Mouse (Mus musculus): ENCODE measurements around the gene Medag. TPM values are rescaled to one million over a fixed set of nuclear protein-coding genes. Genes with fewer than 3 reads are reported as not detected.

Medag gene
- polyA plus RNA-seq, 1 experiment = 0.19 TPM

- no peak overlapping the region for H3K27ac ChIP-seq (ENCODE audit: insufficient read depth, low read depth, low read length)
- H3K4me3 ChIP-seq (ENCODE audit: insufficient read depth, low read length) = no peak overlapping the region
- H3K4me1 ChIP-seq (ENCODE audit: control insufficient read depth, insufficient read depth, low read length) = no peaks in the 10 kb centered on the region
- no peak for TF ChIP-seq CTCF (IDR thresholded peaks at IDR 0.05; ENCODE audit: low read depth, low read length)
- no peak for TF ChIP-seq POLR2A (IDR thresholded peaks at IDR 0.05; ENCODE audit: borderline replicate concordance, low read depth, low read length)
Measured at GRCm38 (mm10) chr5:149427277-149428060, 15.9 kb downstream of the Medag start.

- Histone ChIP-seq H3K4me3 (ENCODE audit: insufficient read depth, low read length) (no peak overlapping the region), H3K4me1 (ENCODE audit: control insufficient read depth, insufficient read depth, low read length) (no peaks in the 10 kb centered on the region), H3K27ac (ENCODE audit: insufficient read depth, low read depth, low read length) (no peak overlapping the region)
- TF ChIP-seq CTCF (IDR thresholded peaks at IDR 0.05; ENCODE audit: low read depth, low read length) (no peak), POLR2A (IDR thresholded peaks at IDR 0.05; ENCODE audit: borderline replicate concordance, low read depth, low read length) (no peak)
Measured at GRCm38 (mm10) chr5:149428347-149428746, 16.8 kb downstream of the Medag start.

GRCm38 (mm10) chr5:149428810-149429255 lies 17.3 kb downstream of the Medag start:
- no peak overlapping the region for H3K27ac ChIP-seq (ENCODE audit: insufficient read depth, low read depth, low read length)

GRCm38 (mm10) chr5:149429541-149429940 lies 18.0 kb downstream of the Medag start:
- TF ChIP-seq CTCF (IDR thresholded peaks at IDR 0.05; ENCODE audit: low read depth, low read length) = no peak
- no peak for TF ChIP-seq POLR2A (IDR thresholded peaks at IDR 0.05; ENCODE audit: borderline replicate concordance, low read depth, low read length)
- Histone ChIP-seq H3K27ac (ENCODE audit: insufficient read depth, low read depth, low read length) (no peak overlapping the region), H3K4me3 (ENCODE audit: insufficient read depth, low read length) (no peak overlapping the region), H3K4me1 (ENCODE audit: control insufficient read depth, insufficient read depth, low read length) (no peaks in the 10 kb centered on the region)

More at GRCm38 (mm10) chr5:149428810-149429255, 17.3 kb downstream of the Medag start:
- Histone ChIP-seq H3K4me1 (ENCODE audit: control insufficient read depth, insufficient read depth, low read length) (no peaks in the 10 kb centered on the region), H3K4me3 (ENCODE audit: insufficient read depth, low read length) (no peak overlapping the region)
- TF ChIP-seq POLR2A (IDR thresholded peaks at IDR 0.05; ENCODE audit: borderline replicate concordance, low read depth, low read length) (no peak), CTCF (IDR thresholded peaks at IDR 0.05; ENCODE audit: low read depth, low read length) (no peak)

GRCm38 (mm10) chr5:149430943-149431342 lies 19.4 kb downstream of the Medag start:
- no peak for TF ChIP-seq CTCF (IDR thresholded peaks at IDR 0.05; ENCODE audit: low read depth, low read length)
- TF ChIP-seq POLR2A (IDR thresholded peaks at IDR 0.05; ENCODE audit: borderline replicate concordance, low read depth, low read length) = no peak
- no peaks in the 10 kb centered on the region for H3K4me1 ChIP-seq (ENCODE audit: control insufficient read depth, insufficient read depth, low read length)
- H3K27ac ChIP-seq (ENCODE audit: insufficient read depth, low read depth, low read length) = no peak overlapping the region
- no peak overlapping the region for H3K4me3 ChIP-seq (ENCODE audit: insufficient read depth, low read length)

- no peaks in the 10 kb centered on the region for H3K4me1 ChIP-seq (ENCODE audit: control insufficient read depth, insufficient read depth, low read length)
- H3K4me3 ChIP-seq (ENCODE audit: insufficient read depth, low read length) = no peak overlapping the region
- TF ChIP-seq CTCF (IDR thresholded peaks at IDR 0.05; ENCODE audit: low read depth, low read length) (no peak), POLR2A (IDR thresholded peaks at IDR 0.05; ENCODE audit: borderline replicate concordance, low read depth, low read length) (no peak)
- H3K27ac ChIP-seq (ENCODE audit: insufficient read depth, low read depth, low read length) = no peak overlapping the region
Measured at GRCm38 (mm10) chr5:149433618-149434017, 22.1 kb downstream of the Medag start.

GRCm38 (mm10) chr5:149434141-149434690 lies 22.7 kb downstream of the Medag start:
- no peak overlapping the region for H3K27ac ChIP-seq (ENCODE audit: insufficient read depth, low read depth, low read length)
- TF ChIP-seq CTCF (IDR thresholded peaks at IDR 0.05; ENCODE audit: low read depth, low read length) = no peak
- TF ChIP-seq POLR2A (IDR thresholded peaks at IDR 0.05; ENCODE audit: borderline replicate concordance, low read depth, low read length) = no peak
- no peaks in the 10 kb centered on the region for H3K4me1 ChIP-seq (ENCODE audit: control insufficient read depth, insufficient read depth, low read length)
- H3K4me3 ChIP-seq (ENCODE audit: insufficient read depth, low read length) = no peak overlapping the region

- Histone ChIP-seq H3K27ac (ENCODE audit: insufficient read depth, low read depth, low read length) (no peak overlapping the region), H3K4me3 (ENCODE audit: insufficient read depth, low read length) (no peak overlapping the region), H3K4me1 (ENCODE audit: control insufficient read depth, insufficient read depth, low read length) (no peaks in the 10 kb centered on the region)
- TF ChIP-seq CTCF (IDR thresholded peaks at IDR 0.05; ENCODE audit: low read depth, low read length) = no peak
- no peak for TF ChIP-seq POLR2A (IDR thresholded peaks at IDR 0.05; ENCODE audit: borderline replicate concordance, low read depth, low read length)
Measured at GRCm38 (mm10) chr5:149436541-149436940, 25.0 kb downstream of the Medag start.

- Histone ChIP-seq H3K4me3 (ENCODE audit: insufficient read depth, low read length) (no peak overlapping the region), H3K4me1 (ENCODE audit: control insufficient read depth, insufficient read depth, low read length) (no peaks in the 10 kb centered on the region)
- TF ChIP-seq POLR2A (IDR thresholded peaks at IDR 0.05; ENCODE audit: borderline replicate concordance, low read depth, low read length) (no peak), CTCF (IDR thresholded peaks at IDR 0.05; ENCODE audit: low read depth, low read length) (no peak)
Measured at GRCm38 (mm10) chr5:149437150-149437549, 25.6 kb downstream of the Medag start.

GRCm38 (mm10) chr5:149439531-149440179 lies 28.1 kb downstream of the Medag start, which contains the start of gene Tex26:
Gene Tex26, plus strand, starts transcription at chr5:149439660.
- Histone ChIP-seq H3K4me3 (ENCODE audit: insufficient read depth, low read length) (no peak within 1 kb of the TSS), H3K4me1 (ENCODE audit: control insufficient read depth, insufficient read depth, low read length) (no peaks in the 10 kb centered on the region), H3K27ac (ENCODE audit: insufficient read depth, low read depth, low read length) (no peak within 1 kb of the TSS)
- no peak for TF ChIP-seq POLR2A (IDR thresholded peaks at IDR 0.05; ENCODE audit: borderline replicate concordance, low read depth, low read length)
- no peak for TF ChIP-seq CTCF (IDR thresholded peaks at IDR 0.05; ENCODE audit: low read depth, low read length)

More at GRCm38 (mm10) chr5:149437150-149437549, 25.6 kb downstream of the Medag start:
- H3K27ac ChIP-seq (ENCODE audit: insufficient read depth, low read depth, low read length) = no peak overlapping the region

Data from bone marrow macrophage, adult 2 months (primary cell).